Mouse (Mus musculus): ENCODE measurements around the gene Trp73. TPM values are rescaled to one million over a fixed set of nuclear protein-coding genes. Genes with fewer than 3 reads are reported as not detected.
A peak's percentile ranks its signal among the peaks of the same experiment; 100 is the strongest.

The Trp73 gene
- polyA plus RNA-seq, 1 experiment from 2014 or later: 0.84 TPM

- Histone ChIP-seq H3K9ac (ENCODE audit: low read depth, low read length) (no peak overlapping the region), H3K36me3 (ENCODE audit: control insufficient read depth, insufficient read depth, low read length) (no peaks in the 10 kb centered on the region), H3K4me3 (ENCODE audit: low read length) (no peak overlapping the region), H3K9me3 (ENCODE audit: control insufficient read depth, low read length) (no peaks in the 10 kb centered on the region), H3K27me3 (replicated peaks; ENCODE audit: control insufficient read depth, insufficient read depth, low read length) (no peaks in the 10 kb centered on the region; the same call in 1 of the 2 replicates), H3K27ac (ENCODE audit: low read depth, low read length) (no peak overlapping the region), H3K4me2 (ENCODE audit: low read length) (no peak overlapping the region), H3K4me1 (ENCODE audit: control insufficient read depth, insufficient read depth, low read depth, low read length) (no peaks in the 10 kb centered on the region)
- WGBS: 74% methylated on average over 9 of the region's 9 CpGs
- no peak for ATAC-seq
Measured at GRCm38 (mm10) chr4:154118782-154119181, 21.2 kb downstream of the Trp73 start.

- no peak overlapping the region for H3K27ac ChIP-seq (ENCODE audit: low read depth, low read length)
- ATAC-seq: no peak
- H3K27me3 ChIP-seq (replicated peaks; ENCODE audit: control insufficient read depth, insufficient read depth, low read length): no peaks in the 10 kb centered on the region
- H3K4me3 ChIP-seq (ENCODE audit: low read length): no peak overlapping the region
- H3K36me3 ChIP-seq (ENCODE audit: control insufficient read depth, insufficient read depth, low read length): no peaks in the 10 kb centered on the region
- WGBS: 29% methylated on average over 7 of the region's 7 CpGs
- no peak overlapping the region for H3K4me2 ChIP-seq (ENCODE audit: low read length)
- H3K4me1 ChIP-seq (ENCODE audit: control insufficient read depth, insufficient read depth, low read depth, low read length): no peaks in the 10 kb centered on the region
- H3K9me3 ChIP-seq (ENCODE audit: control insufficient read depth, low read length): no peaks in the 10 kb centered on the region
- H3K9ac ChIP-seq (ENCODE audit: low read depth, low read length): no peak overlapping the region
Measured at GRCm38 (mm10) chr4:154116421-154116820, 23.6 kb downstream of the Trp73 start.

GRCm38 (mm10) chr4:154109850-154110243, 30.2 kb downstream of the Trp73 start:
- Histone ChIP-seq H3K27ac (ENCODE audit: low read depth, low read length) (peak overlapping the region; percentile 48; the same call in 1 of the 2 replicates), H3K4me2 (ENCODE audit: low read length) (peak overlapping the region; percentile 15; the same call in 1 of the 2 replicates), H3K4me3 (ENCODE audit: low read length) (no peak overlapping the region), H3K9ac (ENCODE audit: low read depth, low read length) (no peak overlapping the region), H3K4me1 (ENCODE audit: control insufficient read depth, insufficient read depth, low read depth, low read length) (no peaks in the 10 kb centered on the region; the same call in 1 of the 2 replicates), H3K9me3 (ENCODE audit: control insufficient read depth, low read length) (no peaks in the 10 kb centered on the region), H3K36me3 (ENCODE audit: control insufficient read depth, insufficient read depth, low read length) (no peaks in the 10 kb centered on the region), H3K27me3 (replicated peaks; ENCODE audit: control insufficient read depth, insufficient read depth, low read length) (no peaks in the 10 kb centered on the region)
- 84% methylated on average over 11 of the region's 11 CpGs for WGBS
- no peak for ATAC-seq

GRCm38 (mm10) chr4:154109216-154109849, 30.7 kb downstream of the Trp73 start:
- Histone ChIP-seq H3K27ac (ENCODE audit: low read depth, low read length) (peak overlapping the region; percentile 48; the same call in 1 of the 2 replicates), H3K4me2 (ENCODE audit: low read length) (peak overlapping the region; percentile 15; the same call in 1 of the 2 replicates), H3K4me3 (ENCODE audit: low read length) (no peak overlapping the region), H3K9me3 (ENCODE audit: control insufficient read depth, low read length) (no peaks in the 10 kb centered on the region), H3K4me1 (ENCODE audit: control insufficient read depth, insufficient read depth, low read depth, low read length) (no peaks in the 10 kb centered on the region; the same call in 1 of the 2 replicates), H3K9ac (ENCODE audit: low read depth, low read length) (no peak overlapping the region), H3K27me3 (replicated peaks; ENCODE audit: control insufficient read depth, insufficient read depth, low read length) (no peaks in the 10 kb centered on the region), H3K36me3 (ENCODE audit: control insufficient read depth, insufficient read depth, low read length) (no peaks in the 10 kb centered on the region)
- WGBS: 45% methylated on average over 18 of the region's 18 CpGs
- peak; percentile 75 for ATAC-seq

- H3K27me3 ChIP-seq (replicated peaks; ENCODE audit: control insufficient read depth, insufficient read depth, low read length): no peaks in the 10 kb centered on the region
- H3K9me3 ChIP-seq (ENCODE audit: control insufficient read depth, low read length): no peaks in the 10 kb centered on the region
- H3K4me1 ChIP-seq (ENCODE audit: control insufficient read depth, insufficient read depth, low read depth, low read length): no peaks in the 10 kb centered on the region; the same call in 1 of the 2 replicates
- ATAC-seq: no peak
- H3K4me2 ChIP-seq (ENCODE audit: low read length): no peak overlapping the region
- no peak overlapping the region for H3K9ac ChIP-seq (ENCODE audit: low read depth, low read length)
- H3K36me3 ChIP-seq (ENCODE audit: control insufficient read depth, insufficient read depth, low read length): no peaks in the 10 kb centered on the region
- no peak overlapping the region for H3K4me3 ChIP-seq (ENCODE audit: low read length)
- 80% methylated on average over 13 of the region's 13 CpGs for WGBS
- H3K27ac ChIP-seq (ENCODE audit: low read depth, low read length): no peak overlapping the region
Measured at GRCm38 (mm10) chr4:154106497-154107061, 33.4 kb downstream of the Trp73 start.

DNA sequence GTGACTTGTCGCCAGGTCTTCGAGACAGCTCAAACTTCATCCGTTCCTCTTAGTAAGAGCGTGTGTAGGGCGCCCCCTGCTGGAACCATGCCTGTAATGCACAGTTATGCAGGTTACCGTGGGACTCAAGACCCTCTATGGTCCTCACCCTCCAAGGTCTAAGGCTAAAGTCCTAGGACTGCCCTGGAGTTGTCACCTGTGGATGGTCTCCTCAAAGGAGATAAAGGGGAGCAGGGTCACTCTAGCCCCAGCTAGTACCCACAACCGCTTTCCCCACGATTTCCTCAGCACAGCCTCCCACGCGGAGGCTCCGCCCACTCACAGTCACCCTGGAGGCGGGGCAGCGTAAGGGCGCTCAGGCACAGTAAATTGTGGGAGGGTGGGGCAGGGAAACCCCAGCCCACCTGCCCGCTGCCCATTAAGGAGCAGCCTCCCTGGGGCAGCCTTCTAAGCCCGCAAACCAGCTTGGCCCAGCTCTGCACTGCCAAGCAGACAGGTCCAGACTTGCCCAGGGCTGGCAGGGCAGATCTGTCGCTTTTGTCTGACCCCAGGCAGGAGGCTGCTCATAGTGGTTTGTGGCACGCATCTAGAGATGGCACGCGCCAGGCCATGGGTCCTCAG, 34.5 kb downstream of the Trp73 start:
- 28% methylated on average over 17 of the region's 20 CpGs for WGBS
- Histone ChIP-seq H3K9me3 (ENCODE audit: control insufficient read depth, low read length) (no peaks in the 10 kb centered on the region), H3K4me3 (ENCODE audit: low read length) (peak overlapping the region; percentile 16), H3K9ac (ENCODE audit: low read depth, low read length) (no peak overlapping the region), H3K36me3 (ENCODE audit: control insufficient read depth, insufficient read depth, low read length) (no peaks in the 10 kb centered on the region), H3K4me2 (ENCODE audit: low read length) (peak overlapping the region; percentile 37), H3K4me1 (ENCODE audit: control insufficient read depth, insufficient read depth, low read depth, low read length) (no peaks in the 10 kb centered on the region; the same call in 1 of the 2 replicates), H3K27me3 (replicated peaks; ENCODE audit: control insufficient read depth, insufficient read depth, low read length) (no peaks in the 10 kb centered on the region), H3K27ac (ENCODE audit: low read depth, low read length) (no peak overlapping the region)
- peak; percentile 32 for ATAC-seq

- 87% methylated on average over 10 of the region's 10 CpGs for WGBS
- H3K4me3 ChIP-seq (ENCODE audit: low read length): no peak overlapping the region
- ATAC-seq: no peak
- H3K4me1 ChIP-seq (ENCODE audit: control insufficient read depth, insufficient read depth, low read depth, low read length): no peaks in the 10 kb centered on the region
- no peak overlapping the region for H3K27ac ChIP-seq (ENCODE audit: low read depth, low read length)
- no peaks in the 10 kb centered on the region for H3K36me3 ChIP-seq (ENCODE audit: control insufficient read depth, insufficient read depth, low read length)
- H3K4me2 ChIP-seq (ENCODE audit: low read length): no peak overlapping the region
- no peaks in the 10 kb centered on the region for H3K9me3 ChIP-seq (ENCODE audit: control insufficient read depth, low read length)
- no peak overlapping the region for H3K9ac ChIP-seq (ENCODE audit: low read depth, low read length)
- no peaks in the 10 kb centered on the region for H3K27me3 ChIP-seq (replicated peaks; ENCODE audit: control insufficient read depth, insufficient read depth, low read length)
Measured at GRCm38 (mm10) chr4:154103912-154104311, 36.1 kb downstream of the Trp73 start.

- Histone ChIP-seq H3K4me3 (ENCODE audit: low read length) (no peak overlapping the region), H3K27me3 (replicated peaks; ENCODE audit: control insufficient read depth, insufficient read depth, low read length) (no peaks in the 10 kb centered on the region), H3K36me3 (ENCODE audit: control insufficient read depth, insufficient read depth, low read length) (no peaks in the 10 kb centered on the region), H3K27ac (ENCODE audit: low read depth, low read length) (no peak overlapping the region), H3K4me1 (ENCODE audit: control insufficient read depth, insufficient read depth, low read depth, low read length) (no peaks in the 10 kb centered on the region), H3K4me2 (ENCODE audit: low read length) (no peak overlapping the region), H3K9me3 (ENCODE audit: control insufficient read depth, low read length) (no peaks in the 10 kb centered on the region), H3K9ac (ENCODE audit: low read depth, low read length) (no peak overlapping the region)
- no peak for ATAC-seq
- WGBS: 66% methylated on average over 8 of the region's 8 CpGs
Measured at GRCm38 (mm10) chr4:154103386-154103785, 36.6 kb downstream of the Trp73 start.

DNA sequence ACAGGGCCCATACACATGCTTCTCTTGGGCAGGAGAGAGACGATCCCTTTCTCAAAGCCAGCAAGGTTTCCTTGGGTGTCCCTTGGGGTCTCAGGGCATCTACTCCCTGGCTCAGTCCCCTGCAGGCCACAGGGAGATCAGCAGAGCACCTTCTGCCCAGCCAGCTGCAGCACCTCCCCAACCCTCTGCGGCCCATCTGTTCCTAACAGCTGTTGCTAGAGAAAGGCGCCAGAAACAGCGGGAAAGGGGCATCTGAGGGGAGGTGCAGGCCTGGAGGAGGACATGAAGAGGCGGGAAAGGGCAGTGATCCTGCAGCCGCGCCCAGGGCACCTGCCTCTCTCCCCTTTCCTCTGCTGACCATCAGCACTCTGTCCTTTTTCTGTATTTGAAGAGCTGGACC, 40.6 kb downstream of the Trp73 start:
- H3K36me3 ChIP-seq (ENCODE audit: control insufficient read depth, insufficient read depth, low read length): no peaks in the 10 kb centered on the region
- no peaks in the 10 kb centered on the region for H3K27me3 ChIP-seq (replicated peaks; ENCODE audit: control insufficient read depth, insufficient read depth, low read length)
- no peak overlapping the region for H3K27ac ChIP-seq (ENCODE audit: low read depth, low read length)
- H3K9me3 ChIP-seq (ENCODE audit: control insufficient read depth, low read length): no peaks in the 10 kb centered on the region
- no peak overlapping the region for H3K4me2 ChIP-seq (ENCODE audit: low read length)
- WGBS: 63% methylated on average over 7 of the region's 7 CpGs
- H3K4me1 ChIP-seq (ENCODE audit: control insufficient read depth, insufficient read depth, low read depth, low read length): no peaks in the 10 kb centered on the region
- no peak overlapping the region for H3K4me3 ChIP-seq (ENCODE audit: low read length)
- no peak for ATAC-seq
- H3K9ac ChIP-seq (ENCODE audit: low read depth, low read length): no peak overlapping the region

Measured in hindbrain, embryonic 16.5 days (tissue).